Mouse (Mus musculus) liver, postnatal 0 days (tissue): ENCODE measurements around the gene Mpp2.

Experiments
- CTCF ChIP-seq: sonication (generic); IDR thresholded peaks from 2 replicates; pipeline ENCODE4 v1.5.1; 2016; ENCODE audit warnings: antibody characterized with exemption, low read depth
- EP300 ChIP-seq: IDR thresholded peaks from 2 replicates; pipeline ENCODE4 v1.6.1; 2016; ENCODE audit warnings: antibody characterized with exemption, low read depth, mild to moderate bottlenecking

DNA sequence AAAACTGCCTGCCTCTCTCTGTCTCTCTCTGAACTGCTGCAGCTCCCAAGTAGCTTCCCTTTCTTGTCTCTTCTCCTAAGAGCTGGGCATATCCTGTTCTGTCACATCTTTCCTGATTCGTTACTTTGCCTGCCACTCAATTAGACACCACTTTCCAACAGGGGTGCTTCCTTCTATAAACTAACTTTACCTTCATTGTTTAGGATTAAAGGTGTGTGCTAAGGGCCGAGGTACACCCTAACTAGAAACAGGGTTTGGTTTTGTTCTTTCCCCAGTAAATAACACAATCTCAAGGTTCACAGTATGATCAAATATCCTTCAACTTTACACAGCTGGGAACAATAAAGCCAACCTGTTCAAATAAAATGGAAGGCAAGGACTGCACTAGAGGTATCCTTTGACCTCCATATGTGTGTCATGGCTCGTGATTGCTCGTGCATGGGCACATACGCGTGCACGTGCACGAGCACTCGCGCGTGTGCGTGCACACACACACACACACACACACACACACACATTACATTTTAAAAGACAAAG, 55.2 kb downstream of the Mpp2 start:
- TF ChIP-seq EP300 (no peak), CTCF (no peak)
